Mouse (Mus musculus) G1E (cell line): ENCODE measurements around the gene Col4a1.

ENCODE experiments used
- CTCF ChIP-seq: IDR thresholded peaks from 2 replicates; pipeline ENCODE4 v1.5.1; 2012; ENCODE audit warnings: low read depth, low read length, inconsistent platforms, mixed read lengths
- GATA1 ChIP-seq: IDR thresholded peaks from 2 replicates; pipeline ENCODE4 v1.6.1; 2012; ENCODE audit warnings: borderline replicate concordance, low read length, inconsistent platforms, mixed read lengths
- POLR2AphosphoS5 ChIP-seq: IDR thresholded peaks from 2 replicates; pipeline ENCODE4 v1.6.1; 2012; ENCODE audit warnings: low read depth, low read length, inconsistent platforms; ENCODE audit not compliant: insufficient replicate concordance
- TAL1 ChIP-seq: conservative IDR thresholded peaks from 2 replicates; pipeline ENCODE4 v1.6.1; 2012; ENCODE audit warnings: low read depth, low read length, inconsistent platforms, mixed read lengths

DNA sequence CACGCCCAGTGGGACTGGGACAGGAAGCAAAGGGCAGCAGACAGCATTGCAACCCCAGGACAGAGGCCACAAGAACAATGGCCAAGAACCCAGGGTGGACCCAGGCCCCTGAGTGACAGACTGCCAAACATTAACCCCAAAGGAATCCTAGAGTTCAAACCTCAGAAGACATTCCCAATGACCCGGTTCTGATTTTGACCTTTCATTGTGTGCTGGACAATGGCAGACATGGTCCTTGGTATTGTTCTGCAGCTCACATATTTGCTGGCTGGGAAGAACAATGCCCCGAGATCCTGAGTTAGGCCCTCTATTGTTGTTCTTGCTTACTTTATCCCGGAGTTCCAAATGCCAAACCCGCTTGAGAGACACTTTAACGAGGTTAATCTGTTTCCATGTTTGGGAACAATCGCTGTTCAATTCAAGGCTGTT lies 4.0 kb downstream of the Col4a1 start:
- TF ChIP-seq CTCF (no peak), GATA1 (no peak), TAL1 (no peak), POLR2AphosphoS5 (no peak)
